Mouse (Mus musculus) right cerebral cortex, adult 2 months (tissue): Measurements from ENCODE around the gene Popdc2.
A peak's percentile ranks its signal among the peaks of the same experiment; 100 is the strongest.
"Not testable (repeated sequence)": the region's sequence is repeated elsewhere in the genome, so short reads cannot be mapped to it uniquely, and the experiment has no call there.

Experiments used
- DNase-seq, 2 experiments: peaks; one replicate each; pipeline ENCODE4 v3.0.0; 2021 to 2022; ENCODE audit warnings: low spot score in 2 of 2

The Popdc2 gene

DNA sequence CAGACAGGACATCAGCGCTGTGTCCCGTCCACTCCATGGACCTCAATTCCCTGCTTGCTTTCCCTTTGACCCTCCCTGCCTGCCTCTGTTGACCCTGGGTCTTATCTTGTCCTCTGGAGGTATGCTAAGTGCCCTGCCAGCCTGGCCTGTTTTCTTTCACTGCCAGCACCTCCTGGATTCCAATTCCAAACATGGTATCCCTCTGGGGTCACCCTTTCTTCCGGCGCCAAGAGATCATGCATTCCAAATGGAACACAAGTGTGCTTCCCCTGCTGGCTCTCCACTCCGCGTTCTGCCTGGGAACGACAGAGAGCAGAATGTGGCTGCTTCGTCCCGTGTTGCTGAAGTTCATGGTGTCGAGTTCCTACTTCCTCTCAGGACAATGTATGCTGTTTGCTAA, at the start of gene Popdc2:
Popdc2 (plus strand) TSS at position 277 of the 400 bp plus-strand sequence.
- no peak for DNase-seq

GRCm38 (mm10) chr16:38318492-38318891, 43.5 kb upstream of the Popdc2 start:
- no peak for DNase-seq

DNA sequence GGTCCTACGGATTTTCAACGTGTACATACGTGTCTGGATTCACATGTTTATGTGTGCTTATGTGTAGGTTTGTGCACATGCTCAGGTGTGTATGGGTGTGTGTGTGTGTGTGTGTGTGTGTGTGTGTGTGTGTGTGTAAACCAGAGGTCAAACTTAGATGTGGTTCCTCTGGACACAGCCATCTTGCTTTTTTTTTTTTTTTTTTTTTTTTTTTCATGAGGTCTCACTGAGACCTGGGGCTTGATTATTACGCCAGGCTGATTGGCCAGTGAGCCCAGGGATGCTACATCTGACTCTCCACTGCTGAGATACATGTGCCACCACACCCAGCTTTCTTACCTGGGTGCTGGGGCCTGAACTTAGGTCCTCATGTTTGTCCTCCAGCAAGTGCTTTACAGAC, 42.9 kb upstream of the Popdc2 start:
- DNase-seq, result no peak

DNA sequence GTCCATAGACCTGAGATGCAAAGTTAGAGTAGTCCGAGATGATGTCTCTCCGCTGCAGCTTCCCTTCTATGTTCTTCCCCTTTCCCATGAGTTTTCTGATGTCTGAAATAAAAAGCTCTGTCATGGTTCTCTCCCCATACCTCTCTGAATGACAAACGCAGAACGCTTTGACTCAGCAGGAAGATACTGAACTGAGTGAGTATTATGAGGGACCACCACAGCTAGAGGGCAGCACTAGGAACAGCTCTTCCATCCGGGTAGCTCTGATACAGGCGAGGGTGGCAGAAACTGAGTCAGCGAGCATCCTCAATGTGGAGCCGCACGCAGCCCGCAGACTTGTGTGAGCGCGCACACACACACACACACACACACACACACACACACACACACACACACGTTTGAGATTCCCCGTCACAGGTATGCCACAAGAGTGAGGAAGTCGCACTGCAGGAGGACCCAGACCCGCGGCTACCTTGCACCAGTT, 40.5 kb upstream of the Popdc2 start:
- DNase-seq, result peak; percentile 67 to 71

GRCm38 (mm10) chr16:38324311-38324710, 37.7 kb upstream of the Popdc2 start:
- DNase-seq, result no peak

- DNase-seq, result no peak
Measured at GRCm38 (mm10) chr16:38326778-38327397, 35.1 kb upstream of the Popdc2 start.

DNA sequence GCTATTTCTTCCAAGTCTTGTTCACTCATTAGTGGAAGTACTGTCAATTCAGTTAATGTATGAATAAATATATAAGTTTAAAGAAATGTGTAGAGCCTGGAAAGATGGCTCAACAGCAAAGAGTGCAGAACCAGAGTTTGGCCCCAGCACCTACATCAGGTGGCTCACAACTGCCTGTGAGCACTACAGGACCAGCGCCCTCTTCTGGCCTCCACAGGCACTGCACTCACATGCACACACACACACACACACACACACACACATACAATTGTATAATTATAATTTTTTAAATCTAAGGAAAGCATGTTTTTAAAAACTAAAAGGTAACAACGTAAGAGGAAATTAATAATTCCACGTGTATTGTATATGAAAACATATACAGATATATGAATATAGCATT, 32.7 kb upstream of the Popdc2 start:
- no peak for DNase-seq

DNA sequence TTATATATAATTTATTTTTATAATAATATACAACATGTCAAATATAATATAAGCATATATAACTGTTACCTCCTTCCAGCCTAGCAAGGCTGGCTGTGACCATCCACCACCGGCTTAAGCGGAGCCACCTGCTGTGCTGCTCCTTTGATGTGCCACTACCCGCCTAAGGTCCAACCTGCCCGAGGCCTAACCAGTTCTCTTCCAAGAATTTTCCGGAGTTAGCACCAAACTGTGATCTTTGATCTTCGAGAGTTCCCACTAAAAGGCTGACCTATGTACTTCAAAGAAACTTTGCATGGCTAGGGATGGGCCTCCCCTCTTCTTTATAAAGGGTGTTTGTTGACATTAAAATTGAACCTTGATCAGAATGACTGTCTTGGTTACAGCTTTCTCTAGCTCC, 27.6 kb upstream of the Popdc2 start:
- DNase-seq, result no peak

DNA sequence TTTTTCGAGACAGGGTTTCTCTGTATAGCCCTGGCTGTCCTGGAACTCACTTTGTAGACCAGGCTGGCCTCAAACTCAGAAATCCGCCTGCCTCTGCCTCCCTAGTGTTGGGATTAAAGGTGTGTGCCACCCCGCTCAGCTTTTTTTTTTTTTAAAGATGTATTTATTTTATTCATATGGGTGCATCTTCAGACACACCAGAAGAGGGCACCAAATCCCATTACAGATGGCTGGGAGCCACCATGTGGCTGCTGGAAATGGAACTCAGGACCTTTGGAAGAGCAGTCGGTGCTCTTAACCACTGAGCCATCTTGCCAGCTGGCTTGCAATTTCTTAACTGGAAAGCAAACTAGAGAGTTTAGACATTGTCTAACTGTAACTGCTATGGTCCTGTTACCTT, 23.9 kb upstream of the Popdc2 start:
- DNase-seq, result not testable (repeated sequence)

GRCm38 (mm10) chr16:38341396-38342324, 20.3 kb upstream of the Popdc2 start, which contains the start of gene Maats1:
Gene Maats1 (minus strand): TSS chr16:38342143.
- peak; percentile 76 to 78 for DNase-seq

DNA sequence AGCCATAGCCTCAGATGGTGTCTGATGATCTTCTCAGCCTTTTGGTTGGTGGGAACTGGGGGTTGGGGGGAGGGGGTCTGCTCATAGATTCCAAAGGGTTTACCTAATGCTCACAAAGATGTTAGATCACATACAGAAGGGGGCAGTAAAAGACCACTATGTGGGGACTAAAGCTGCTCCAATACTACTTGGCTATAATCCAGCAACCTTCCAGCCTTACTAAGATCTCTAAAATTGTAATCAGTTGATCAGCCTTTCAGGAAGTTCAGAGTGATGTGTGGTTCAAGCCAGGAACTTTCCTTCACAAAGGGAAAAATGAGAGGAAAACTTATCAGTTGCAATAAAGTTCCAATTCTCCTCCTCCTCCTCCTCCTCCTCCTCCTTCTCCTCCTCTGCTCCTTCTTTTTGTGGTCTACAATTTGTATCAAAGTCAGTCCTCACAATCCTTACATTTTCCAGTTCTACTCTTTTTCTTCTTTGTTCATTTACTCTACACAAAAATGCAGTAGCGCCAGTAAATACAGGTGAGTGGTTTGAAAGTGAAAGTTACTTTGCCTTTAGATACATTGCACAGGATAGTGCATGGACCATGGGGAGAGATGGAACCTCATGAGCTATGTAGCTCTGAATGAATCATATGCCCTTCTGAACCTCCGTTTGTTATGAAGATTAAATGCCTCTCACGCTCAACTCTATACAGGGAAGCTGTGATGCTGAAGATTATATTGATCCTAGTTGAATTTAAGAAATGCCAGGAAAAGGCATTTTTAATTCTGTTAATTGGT, 16.9 kb upstream of the Popdc2 start:
- DNase-seq, result no peak

GRCm38 (mm10) chr16:38346529-38347325, 15.3 kb upstream of the Popdc2 start, which contains the start of the genes Cox17 and Gm21987:
Gene Cox17 (plus strand): TSS chr16:38346991.
Gene Gm21987 (plus strand): TSS chr16:38347040.
- peak; percentile 91 to 97 for DNase-seq

DNA sequence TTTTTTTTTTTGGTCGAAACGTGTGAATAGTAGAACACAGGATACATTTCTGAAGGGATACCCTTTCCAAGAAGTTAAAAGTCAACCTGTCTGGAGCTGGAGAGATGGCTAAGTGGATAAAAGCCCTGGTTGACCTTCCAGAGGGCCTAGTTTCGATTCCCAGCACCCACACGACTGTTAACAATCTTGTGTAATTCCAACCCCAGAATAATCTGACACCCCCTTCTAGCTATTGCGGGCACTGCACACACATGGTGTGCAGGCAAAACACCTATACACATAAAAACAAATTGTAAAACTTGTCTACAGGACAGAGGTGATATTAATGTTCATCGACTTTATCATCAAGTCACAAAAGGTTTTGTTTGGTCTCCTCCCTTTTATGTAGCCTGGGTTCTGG, 14.4 kb upstream of the Popdc2 start:
- DNase-seq, result no peak

DNA sequence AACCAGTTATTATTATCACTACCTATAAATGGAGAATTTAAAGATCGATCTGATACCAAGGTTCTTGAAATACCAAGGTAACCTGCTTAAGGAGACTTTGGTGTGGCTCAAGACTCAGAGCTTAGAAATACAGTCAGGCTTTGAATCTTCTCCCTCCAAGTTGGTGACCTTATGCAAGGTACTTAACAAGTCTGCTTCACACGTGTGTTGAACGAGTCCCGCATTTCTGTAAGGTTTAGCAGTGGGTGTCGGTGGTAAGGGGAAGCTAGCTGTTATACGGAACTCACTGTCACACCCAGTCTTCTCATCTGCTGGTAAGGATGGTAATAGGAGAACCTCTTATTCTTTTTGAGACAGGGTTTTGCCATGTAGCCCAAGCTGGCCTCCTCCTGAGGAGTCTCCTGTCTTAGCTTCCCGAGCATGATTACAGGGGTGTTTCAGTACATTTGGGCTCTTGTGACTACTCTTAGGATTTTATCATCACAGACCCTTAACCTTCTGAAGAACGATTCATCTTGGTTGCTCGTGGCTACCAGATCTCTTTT, 13.7 kb upstream of the Popdc2 start:
- DNase-seq, result no peak

GRCm38 (mm10) chr16:38349881-38350280, 12.1 kb upstream of the Popdc2 start:
- no peak for DNase-seq

DNA sequence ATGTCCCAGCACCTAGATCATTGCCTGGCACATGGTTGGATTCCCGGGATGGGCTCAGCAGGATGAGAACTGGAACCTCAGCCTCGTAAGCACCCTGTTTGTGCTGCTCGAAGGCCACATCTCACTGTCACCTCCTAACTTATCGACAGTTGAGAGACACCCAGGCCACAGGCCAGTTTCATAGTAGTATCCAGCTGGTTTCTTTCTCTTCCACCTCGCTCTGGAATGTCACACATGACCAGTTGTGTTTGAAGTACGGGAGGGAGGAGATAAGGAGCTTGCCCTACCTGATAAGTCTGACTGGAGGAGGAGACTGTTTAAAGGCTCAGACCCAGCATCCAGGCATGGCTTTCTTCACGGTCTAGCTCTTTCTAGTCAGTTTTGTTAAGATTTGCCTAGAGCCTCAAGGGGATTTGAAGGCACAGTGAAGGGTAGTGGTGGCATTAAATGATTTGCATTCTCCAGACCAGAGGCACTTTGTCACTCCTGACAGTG, 11.6 kb upstream of the Popdc2 start:
- DNase-seq, result no peak

GRCm38 (mm10) chr16:38350939-38351338, 11.1 kb upstream of the Popdc2 start:
- DNase-seq, result no peak

DNA sequence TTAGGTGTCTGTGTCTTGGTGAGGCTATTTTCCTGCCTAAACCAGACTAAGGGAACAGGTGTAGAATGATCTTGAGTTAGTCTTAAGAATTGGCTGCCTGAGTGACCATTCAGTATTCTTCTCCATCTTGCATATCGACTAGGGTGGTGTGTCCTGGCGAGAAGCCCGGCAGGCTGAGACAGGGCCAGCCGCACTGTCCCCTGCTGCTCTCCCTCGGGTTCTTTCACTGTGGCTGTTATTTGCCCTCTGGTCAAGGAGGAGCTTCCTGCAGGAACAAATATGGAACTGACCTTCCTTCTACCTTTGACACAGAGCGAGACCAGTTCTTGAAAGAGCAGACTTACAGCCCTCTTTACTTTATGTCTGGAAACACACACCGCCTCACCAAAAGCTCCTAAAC, 10.0 kb upstream of the Popdc2 start:
- no peak for DNase-seq

- DNase-seq, result no peak
Measured at GRCm38 (mm10) chr16:38352851-38353250, 9.2 kb upstream of the Popdc2 start.

GRCm38 (mm10) chr16:38353642-38354041, 8.4 kb upstream of the Popdc2 start:
- DNase-seq, result no peak
